Mouse (Mus musculus) stomach, embryonic 14.5 days (tissue): Measurements from ENCODE around the gene Adamts18. TPM values are rescaled to one million over a fixed set of nuclear protein-coding genes. Genes with fewer than 3 reads are reported as not detected.

Experiments
- ATAC-seq: fragments of 200-750 bp; cut with Nextera tagmentation; 2 replicates; pipeline ENCODE4 v1.8.0; 2017; ENCODE audit warnings: low read depth, moderate TSS enrichment; ENCODE audit not compliant: insufficient number of reproducible peaks, insufficient read depth, low FRiP score
- H3K27ac ChIP-seq: fragments of 300-500 bp; sonication (generic); 2 replicates; pipeline ENCODE4 v1.5.1; 2014; ENCODE audit warnings: mild to moderate bottlenecking, low read length, moderate library complexity, mixed read lengths
- H3K27me3 ChIP-seq: fragments of 300-500 bp; sonication (generic); 2 replicates; pipeline ENCODE4 v1.6.1; 2014; ENCODE audit warnings: low read length, control low read depth, mixed read lengths; ENCODE audit not compliant: control insufficient read depth, insufficient read depth
- H3K36me3 ChIP-seq: fragments of 300-500 bp; sonication (generic); 2 replicates; pipeline ENCODE4 v1.6.1; 2014; ENCODE audit warnings: mild to moderate bottlenecking, control low read depth, low read length, moderate library complexity, mixed read lengths; ENCODE audit not compliant: control insufficient read depth, insufficient read depth
- H3K4me1 ChIP-seq: fragments of 300-500 bp; sonication (generic); 2 replicates; pipeline ENCODE4 v1.6.1; 2014; ENCODE audit warnings: low read length, control low read depth, mixed read lengths; ENCODE audit not compliant: control insufficient read depth, insufficient read depth
- H3K4me2 ChIP-seq: fragments of 300-500 bp; sonication (generic); replicated peaks from 2 replicates; pipeline ENCODE4 v1.6.1; 2014; ENCODE audit warnings: low read depth, low read length, control low read depth
- H3K4me3 ChIP-seq: fragments of 300-500 bp; sonication (generic); 2 replicates; pipeline ENCODE4 v1.5.1; 2014; ENCODE audit warnings: low read depth, low read length, control low read depth
- H3K9ac ChIP-seq: fragments of 300-500 bp; sonication (generic); replicated peaks from 2 replicates; pipeline ENCODE4 v1.6.1; 2014; ENCODE audit warnings: low read depth, mild to moderate bottlenecking, control low read depth, low read length, moderate library complexity, mixed read lengths
- H3K9me3 ChIP-seq: fragments of 300-500 bp; sonication (generic); 2 replicates; pipeline ENCODE4 v1.6.1; 2016; ENCODE audit warnings: low read depth, low read length, control low read depth; ENCODE audit not compliant: control insufficient read depth
- WGBS: fragments of 180-500 bp; shearing (Covaris S2); extraction: QIAGEN DNeasy Blood & Tissue Kit; methylation state at CpG from one replicate; pipeline ENCODE4 v1.1.7; 2014; 5-methylcytosine and 5-hydroxymethylcytosine counted together
- polyA plus RNA-seq: library from polyadenylated mRNA; unstranded; fragments of >200 nt; fragmentation: Nextera tagmentation; extraction: Ambion mirVana; gene quantifications from 2 replicates; pipeline ENCODE4 v1.2.1, GENCODE M21; 2014

Adamts18 gene
- polyA plus RNA-seq, 1 experiment from 2014 or later, result 1.5 TPM

DNA sequence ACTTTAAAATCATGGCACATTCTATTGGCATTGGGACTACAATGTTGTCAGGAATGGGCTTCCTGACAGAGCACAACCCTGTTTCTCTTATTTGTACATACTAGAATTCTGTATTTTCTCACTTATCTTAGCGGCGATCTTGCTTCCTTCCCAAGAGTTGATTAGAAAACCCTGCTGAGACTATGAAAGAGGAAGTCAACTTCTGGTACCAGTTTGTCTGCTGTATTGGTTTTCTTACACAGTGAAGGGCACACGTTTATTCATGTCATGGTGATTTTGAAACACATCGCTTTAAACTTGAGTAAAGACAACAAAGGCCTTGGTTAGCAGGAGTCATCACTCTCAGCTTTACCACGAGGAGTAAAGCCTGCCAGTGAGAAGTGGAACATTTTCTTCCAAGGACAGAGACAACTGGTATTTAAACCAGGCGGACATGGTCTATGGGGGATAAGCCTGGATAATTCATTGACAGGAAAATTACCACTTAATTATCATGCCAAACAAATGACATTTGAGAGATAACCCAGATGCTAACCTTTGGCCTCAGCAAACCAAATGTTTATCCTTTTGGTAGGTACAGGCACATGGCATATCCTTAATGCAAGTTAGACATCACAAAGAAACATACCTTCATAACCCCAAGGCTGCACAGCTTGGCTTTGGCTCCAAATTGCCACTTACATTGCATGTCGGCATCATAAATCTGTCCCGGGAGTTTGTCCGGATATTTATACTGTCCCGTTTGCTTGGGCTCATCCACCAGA is 84.8 kb downstream of the Adamts18 start:
- ATAC-seq, result no peak
- no peak overlapping the region for H3K4me3 ChIP-seq
- no peak overlapping the region for H3K4me2 ChIP-seq
- H3K27ac ChIP-seq, result no peak overlapping the region
- 0 out of 2 replicates have a peak, but pooled peaks cover 3% of the 10 kb centered on the region for H3K4me1 ChIP-seq
- no peaks in the 10 kb centered on the region for H3K27me3 ChIP-seq
- no peak overlapping the region for H3K9ac ChIP-seq
- WGBS, result 29% methylated on average over 10 of the region's 10 CpGs
- H3K9me3 ChIP-seq, result no peaks in the 10 kb centered on the region
- H3K36me3 ChIP-seq, result no peaks in the 10 kb centered on the region

DNA sequence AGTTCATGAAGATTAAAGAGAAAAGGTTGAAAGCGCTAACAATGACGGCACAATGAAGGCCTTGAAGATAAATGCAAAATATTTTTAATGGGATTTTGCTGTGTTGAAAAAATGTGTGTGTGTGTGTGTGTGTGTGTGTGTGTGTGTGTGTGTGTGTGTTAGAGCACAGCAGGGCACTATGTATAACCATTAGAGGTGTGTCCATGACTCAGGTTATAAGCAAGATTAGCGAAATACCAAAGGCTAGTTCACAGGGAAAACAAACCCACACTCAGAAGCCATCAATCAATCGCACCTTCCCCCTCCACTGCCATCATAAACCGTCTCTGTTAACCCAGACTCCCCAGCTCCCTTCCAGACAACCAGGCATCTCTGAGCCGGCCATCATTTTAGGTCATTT is 86.4 kb downstream of the Adamts18 start:
- Histone ChIP-seq H3K4me2 (no peak overlapping the region), H3K9ac (no peak overlapping the region), H3K27ac (no peak overlapping the region), H3K36me3 (no peaks in the 10 kb centered on the region), H3K27me3 (no peaks in the 10 kb centered on the region), H3K4me3 (no peak overlapping the region), H3K4me1 (0 out of 2 replicates have a peak, but pooled peaks cover 3% of the 10 kb centered on the region), H3K9me3 (no peaks in the 10 kb centered on the region)
- no peak for ATAC-seq
- 26% methylated on average over 6 of the region's 6 CpGs for WGBS

DNA sequence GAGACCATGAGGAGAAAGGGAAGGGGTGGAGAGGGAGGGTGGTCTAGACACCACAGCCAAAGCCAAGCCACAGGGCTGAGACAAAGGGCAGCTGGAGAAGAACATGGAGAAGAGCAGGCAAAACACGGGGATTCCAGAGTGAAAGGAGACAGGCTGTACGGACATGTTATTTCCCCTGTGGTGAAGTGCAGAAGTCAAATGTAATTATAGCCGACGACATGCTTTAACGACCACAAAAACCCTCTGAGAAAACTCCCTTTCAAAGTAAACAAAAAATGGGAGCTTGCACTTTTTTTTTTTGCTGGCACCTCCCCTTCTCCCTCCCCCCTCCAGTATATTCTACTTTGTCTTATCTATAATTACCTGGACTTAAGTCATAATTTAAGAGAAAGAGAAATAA is 92.7 kb downstream of the Adamts18 start:
- Histone ChIP-seq H3K27ac (no peak overlapping the region), H3K27me3 (no peaks in the 10 kb centered on the region), H3K4me3 (no peak overlapping the region), H3K36me3 (no peaks in the 10 kb centered on the region), H3K9me3 (no peaks in the 10 kb centered on the region), H3K9ac (no peak overlapping the region), H3K4me1 (no peaks in the 10 kb centered on the region), H3K4me2 (no peak overlapping the region)
- WGBS, result 25% methylated on average over 5 of the region's 5 CpGs
- ATAC-seq, result no peak

DNA sequence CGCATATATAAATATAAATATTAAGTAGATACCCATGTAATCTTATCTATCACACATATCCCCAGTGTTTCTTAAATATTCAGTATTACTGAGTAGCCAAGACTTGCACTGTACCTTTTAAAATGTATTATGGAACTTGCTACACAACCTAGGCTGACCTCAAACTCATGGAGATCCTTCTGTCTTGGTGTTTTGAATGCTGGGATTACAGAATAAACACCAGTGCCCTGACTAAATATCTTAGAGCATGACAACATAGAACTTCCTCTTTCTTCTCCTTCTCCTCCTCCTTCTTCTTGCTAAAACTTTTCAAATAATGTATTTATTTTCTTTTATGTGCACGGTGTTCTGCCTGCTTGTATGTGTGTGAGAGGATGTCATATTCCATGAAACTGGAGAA is 95.4 kb downstream of the Adamts18 start:
- H3K27ac ChIP-seq, result no peak overlapping the region
- no peaks in the 10 kb centered on the region for H3K36me3 ChIP-seq
- no peak overlapping the region for H3K9ac ChIP-seq
- WGBS, result 84% methylated on average over 2 of the region's 2 CpGs
- H3K4me3 ChIP-seq, result no peak overlapping the region
- no peaks in the 10 kb centered on the region for H3K27me3 ChIP-seq
- no peak overlapping the region for H3K4me2 ChIP-seq
- no peaks in the 10 kb centered on the region for H3K4me1 ChIP-seq
- ATAC-seq, result no peak
- no peaks in the 10 kb centered on the region for H3K9me3 ChIP-seq

DNA sequence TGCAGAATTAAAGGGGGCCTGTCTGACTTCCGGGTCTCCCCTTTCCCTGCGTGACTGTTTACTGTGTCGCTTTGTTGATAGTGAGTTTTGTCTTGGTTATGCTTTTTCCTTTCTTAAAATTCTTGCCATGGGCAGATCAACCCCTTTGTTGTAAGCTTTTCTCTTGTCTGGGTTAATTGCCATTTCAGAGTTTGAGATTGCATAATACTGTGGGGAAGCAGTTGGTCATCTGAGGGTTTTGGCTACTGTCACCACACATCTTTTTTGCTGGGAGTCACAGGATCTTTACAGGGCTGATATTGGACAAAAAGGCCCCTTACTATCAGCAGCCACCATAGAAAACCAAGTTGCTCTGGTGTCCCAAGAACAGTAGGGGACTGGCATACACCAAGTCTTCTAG is 96.2 kb downstream of the Adamts18 start:
- Histone ChIP-seq H3K9me3 (no peaks in the 10 kb centered on the region), H3K27me3 (no peaks in the 10 kb centered on the region), H3K4me1 (no peaks in the 10 kb centered on the region), H3K36me3 (no peaks in the 10 kb centered on the region), H3K4me2 (no peak overlapping the region), H3K4me3 (no peak overlapping the region), H3K27ac (no peak overlapping the region), H3K9ac (no peak overlapping the region)
- 83% methylated on average over 3 of the region's 3 CpGs for WGBS
- no peak for ATAC-seq

DNA sequence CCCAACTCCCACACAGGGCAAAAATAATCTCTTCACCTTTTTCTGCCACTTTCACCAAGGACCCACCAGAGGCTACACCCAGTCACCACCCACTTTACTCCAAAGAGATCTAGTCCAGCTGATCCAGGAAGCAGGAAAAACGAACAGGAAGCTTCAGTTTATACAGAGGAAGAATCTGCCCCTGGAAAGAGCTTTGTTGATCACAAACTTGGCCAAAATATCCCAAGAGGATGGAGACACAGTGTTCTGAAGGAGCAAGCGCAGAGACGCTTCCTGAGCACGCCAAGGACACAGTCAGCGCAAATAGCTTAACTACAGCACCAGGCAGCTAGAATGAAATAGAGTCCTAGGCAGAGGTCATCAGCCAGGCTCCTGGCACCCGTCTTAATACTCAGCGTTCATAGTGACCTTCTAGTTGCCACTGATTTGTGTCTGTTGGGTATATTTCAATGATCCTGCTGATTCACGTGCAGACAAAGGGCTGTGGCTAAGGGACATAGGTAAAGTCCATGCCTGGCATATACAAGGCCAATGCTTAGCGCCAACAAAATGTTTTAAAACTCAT is 113.0 kb downstream of the Adamts18 start:
- Histone ChIP-seq H3K27me3 (no peaks in the 10 kb centered on the region), H3K4me3 (no peak overlapping the region), H3K27ac (no peak overlapping the region), H3K9ac (no peak overlapping the region), H3K9me3 (no peaks in the 10 kb centered on the region), H3K36me3 (no peaks in the 10 kb centered on the region), H3K4me1 (no peaks in the 10 kb centered on the region), H3K4me2 (no peak overlapping the region)
- no peak for ATAC-seq
- 79% methylated on average over 9 of the region's 9 CpGs for WGBS

DNA sequence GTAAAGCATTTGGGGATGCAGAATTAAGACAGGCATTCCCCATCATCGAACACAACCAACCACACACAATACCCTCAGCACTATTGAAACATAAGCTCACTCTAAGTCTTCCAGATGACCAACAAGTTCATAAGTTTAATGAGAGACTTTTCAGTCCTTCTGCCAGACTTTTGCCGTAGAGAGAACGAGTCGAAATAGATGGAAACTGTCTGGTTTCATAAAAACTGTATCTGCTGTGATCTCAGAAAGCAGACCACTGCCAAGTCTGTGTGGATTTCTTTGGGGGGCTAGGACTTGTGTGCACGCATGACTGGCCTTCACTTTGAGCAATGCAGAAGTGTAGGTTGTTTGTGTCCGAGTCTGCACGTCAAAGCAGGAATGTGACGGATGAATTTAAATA is 123.2 kb downstream of the Adamts18 start:
- Histone ChIP-seq H3K4me2 (no peak overlapping the region), H3K9me3 (no peaks in the 10 kb centered on the region), H3K9ac (no peak overlapping the region), H3K4me3 (no peak overlapping the region), H3K27ac (no peak overlapping the region), H3K4me1 (peaks cover 3% of the 10 kb centered on the region; the same call in 1 of the 2 replicates), H3K36me3 (no peaks in the 10 kb centered on the region), H3K27me3 (no peaks in the 10 kb centered on the region)
- 53% methylated on average over 8 of the region's 8 CpGs for WGBS
- ATAC-seq, result no peak

DNA sequence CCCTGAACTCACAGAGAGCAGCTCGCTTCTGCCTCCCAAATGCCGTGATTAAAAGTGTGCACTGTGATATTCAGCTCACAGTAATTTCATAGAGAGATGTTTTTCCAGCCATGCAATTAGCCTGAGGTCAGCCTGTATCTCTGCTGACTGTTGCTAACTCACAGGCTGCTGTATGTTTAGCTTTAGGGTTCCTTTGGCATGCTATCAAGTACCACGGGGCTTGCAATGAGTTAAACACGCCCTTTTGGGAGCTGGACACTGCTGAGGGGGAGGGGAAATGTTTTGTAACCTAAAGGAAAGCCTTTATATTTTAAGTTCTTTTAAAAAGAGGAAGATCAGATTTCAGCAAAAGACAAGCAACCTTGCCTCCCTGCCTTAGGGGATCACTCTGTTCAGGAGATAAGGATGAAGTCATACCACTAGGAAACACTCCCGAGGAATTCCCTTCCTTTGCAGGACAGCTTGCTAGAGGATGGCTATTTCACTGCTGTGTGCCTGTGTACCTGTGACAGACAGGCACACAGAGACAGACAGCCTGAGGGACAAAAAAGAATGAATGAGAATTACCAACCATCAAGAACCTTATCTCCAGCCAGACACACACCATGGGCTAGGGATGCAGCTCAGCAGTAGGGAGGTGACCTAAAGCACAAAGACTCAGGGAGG is 124.5 kb downstream of the Adamts18 start:
- H3K4me1 ChIP-seq, result peaks cover 3% of the 10 kb centered on the region; the same call in 1 of the 2 replicates
- H3K4me3 ChIP-seq, result no peak overlapping the region
- no peak overlapping the region for H3K9ac ChIP-seq
- no peaks in the 10 kb centered on the region for H3K9me3 ChIP-seq
- no peaks in the 10 kb centered on the region for H3K36me3 ChIP-seq
- no peak for ATAC-seq
- 35% methylated on average over 5 of the region's 5 CpGs for WGBS
- H3K27me3 ChIP-seq, result no peaks in the 10 kb centered on the region
- no peak overlapping the region for H3K4me2 ChIP-seq
- H3K27ac ChIP-seq, result no peak overlapping the region
